Mouse (Mus musculus) small intestine, adult 2 months (tissue): ENCODE measurements at regions not wholly inside any gene's neighbourhood (a gene's known extent, or its start where the extent isn't known, plus 50 kb on each side); places are given as distances from the start of the nearest gene placed in this dataset.

Experiments
- CTCF ChIP-seq: fragments of 200-500 bp; IDR thresholded peaks from 2 replicates; pipeline ENCODE4 v1.5.1; 2012; ENCODE audit warnings: low read depth, mild to moderate bottlenecking, control low read depth, inconsistent platforms, low read length, moderate library complexity, mixed read lengths; ENCODE audit not compliant: insufficient replicate concordance, insufficient read length; ENCODE audit errors: extremely low read depth
- POLR2A ChIP-seq: fragments of 200-500 bp; IDR thresholded peaks from 2 replicates; pipeline ENCODE4 v1.6.1; 2012; ENCODE audit warnings: low read depth, mild to moderate bottlenecking, control low read depth, inconsistent platforms, low read length, moderate library complexity

- no peak for TF ChIP-seq CTCF
- TF ChIP-seq POLR2A, result no peak
Measured at GRCm38 (mm10) chr5:149848465-149848864, 170.0 kb upstream of the Rxfp2 start.
